Mouse (Mus musculus) gastrocnemius, adult 18-20 months (tissue): Measurements from ENCODE around the gene Fcmr. TPM values are rescaled to one million over a fixed set of nuclear protein-coding genes. Genes with fewer than 3 reads are reported as not detected.

Experiments
- total RNA-seq, 2 experiments: library from RNA; stranded (reverse); gene quantifications; 2 replicates each; pipeline ENCODE4 v1.2.3; 2021

Fcmr gene
- total RNA-seq, 2 experiments from 2014 or later, result 0.14 TPM; not detected in 1

Other genes with a start within 250 kb of the Fcmr start
- gene Zp3r, start 236.0 kb upstream of the Fcmr start, total RNA-seq, result not detected
- gene C4bp, start 204.0 kb upstream of the Fcmr start, total RNA-seq, result under 1 TPM in 1 of 2 experiments, not detected in 1; 0.19 TPM
- gene Gm29427, start 149.9 kb upstream of the Fcmr start, total RNA-seq, result not detected
- gene Yod1, start 148.3 kb upstream of the Fcmr start, total RNA-seq, result 1 to 10 TPM; 2.9 to 3.5 TPM
- 10 to 100 TPM in 1 of 2 experiments, 1 to 10 TPM in 1; 9.7 to 12.8 TPM for gene Pfkfb2, start 136.4 kb upstream of the Fcmr start, total RNA-seq
- gene AA986860, start 133.7 kb upstream of the Fcmr start, total RNA-seq, result under 1 TPM; 0.09 to 0.24 TPM
- not detected for gene Fcamr, start 64.8 kb upstream of the Fcmr start, total RNA-seq
- under 1 TPM; 0.14 to 0.52 TPM for gene Pigr, start 39.0 kb upstream of the Fcmr start, total RNA-seq
- not detected for gene Il24, start 21.8 kb downstream of the Fcmr start, total RNA-seq
- gene Il20, start 45.8 kb downstream of the Fcmr start, total RNA-seq, result not detected
- not detected for gene Il19, start 74.4 kb downstream of the Fcmr start, total RNA-seq
- not detected for gene Il10, start 154.2 kb downstream of the Fcmr start, total RNA-seq
- 100 to 1,000 TPM; 217 to 250 TPM for gene Mapkapk2, start 232.2 kb downstream of the Fcmr start, total RNA-seq